Mouse (Mus musculus) G1E-ER4 (cell line): ENCODE measurements around the gene Polr1c. TPM values are rescaled to one million over a fixed set of nuclear protein-coding genes. Genes with fewer than 3 reads are reported as not detected.

Source experiments
- GATA1 ChIP-seq: IDR thresholded peaks from one replicate; pipeline ENCODE4 v1.8.0; 2012; ENCODE audit warnings: low read length, inconsistent platforms
- polyA plus RNA-seq: library from polyadenylated mRNA; stranded (reverse); fragments of >175 nt; gene quantifications from 2 replicates; pipeline ENCODE4 v1.2.3, GENCODE M21; 2012

Gene Polr1c
- polyA plus RNA-seq, 1 experiment, result 16.5 TPM

GRCm38 (mm10) chr17:46269771-46270534 lies 22.1 kb upstream of the Polr1c start:
- TF ChIP-seq GATA1, result no peak

- TF ChIP-seq GATA1, result no peak
Observed at GRCm38 (mm10) chr17:46268026-46268720, 20.3 kb upstream of the Polr1c start.

GRCm38 (mm10) chr17:46267511-46267910 lies 19.7 kb upstream of the Polr1c start:
- TF ChIP-seq GATA1, result no peak

- TF ChIP-seq GATA1, result no peak
Observed at GRCm38 (mm10) chr17:46266986-46267385, 19.1 kb upstream of the Polr1c start.

GRCm38 (mm10) chr17:46265918-46266618 lies 18.2 kb upstream of the Polr1c start:
- no peak for TF ChIP-seq GATA1

GRCm38 (mm10) chr17:46265502-46265901 lies 17.6 kb upstream of the Polr1c start:
- no peak for TF ChIP-seq GATA1

GRCm38 (mm10) chr17:46262201-46262694 lies 14.4 kb upstream of the Polr1c start:
- TF ChIP-seq GATA1, result no peak

GRCm38 (mm10) chr17:46259675-46260074 lies 11.8 kb upstream of the Polr1c start:
- TF ChIP-seq GATA1, result no peak

GRCm38 (mm10) chr17:46258279-46259053 lies 10.6 kb upstream of the Polr1c start:
- no peak for TF ChIP-seq GATA1

GRCm38 (mm10) chr17:46255147-46255546 lies 7.3 kb upstream of the Polr1c start:
- TF ChIP-seq GATA1, result no peak

GRCm38 (mm10) chr17:46254106-46254505 lies 6.3 kb upstream of the Polr1c start:
- no peak for TF ChIP-seq GATA1

GRCm38 (mm10) chr17:46253452-46254084 lies 5.7 kb upstream of the Polr1c start, which contains the start of gene Lrrc73:
TSS of gene Lrrc73 (plus strand) at chr17:46253531.
- TF ChIP-seq GATA1, result no peak

GRCm38 (mm10) chr17:46252571-46253451 lies 5.0 kb upstream of the Polr1c start:
- TF ChIP-seq GATA1, result no peak

GRCm38 (mm10) chr17:46251174-46251573 lies 3.3 kb upstream of the Polr1c start:
- no peak for TF ChIP-seq GATA1

- no peak for TF ChIP-seq GATA1
Observed at GRCm38 (mm10) chr17:46248189-46248522, 302 bp upstream of the Polr1c start.
